Mouse (Mus musculus) mature B cell (primary cell): ENCODE data around the gene Camkv.

ENCODE experiments used
- in situ Hi-C: fragments of 300-500 bp; cut with MboI; formaldehyde crosslinking; loops from 2 replicates; pipeline ENCODE4 v1.14.3; 2019

Gene Camkv

DNA sequence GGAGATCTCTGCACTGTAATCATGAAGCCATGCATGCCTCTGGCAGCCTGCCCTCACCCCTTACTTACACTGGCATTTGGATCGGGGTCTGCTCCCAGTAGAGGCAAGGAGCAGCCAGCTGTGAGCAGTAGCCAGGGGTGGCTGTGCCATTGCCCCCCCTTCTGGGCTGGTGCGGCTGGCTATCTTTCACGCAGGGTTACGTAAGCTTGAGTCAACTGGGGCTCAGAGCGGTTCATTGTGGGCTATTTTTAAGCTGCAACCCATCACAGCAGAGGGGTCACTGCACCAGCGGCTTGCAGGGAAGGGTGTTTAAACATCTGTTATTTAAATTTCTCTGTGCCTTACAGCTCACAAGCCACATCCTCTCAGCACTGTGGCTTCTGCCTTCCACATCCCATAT, 11.5 kb upstream of the Camkv start:
- in situ Hi-C loops: no loop called here

DNA sequence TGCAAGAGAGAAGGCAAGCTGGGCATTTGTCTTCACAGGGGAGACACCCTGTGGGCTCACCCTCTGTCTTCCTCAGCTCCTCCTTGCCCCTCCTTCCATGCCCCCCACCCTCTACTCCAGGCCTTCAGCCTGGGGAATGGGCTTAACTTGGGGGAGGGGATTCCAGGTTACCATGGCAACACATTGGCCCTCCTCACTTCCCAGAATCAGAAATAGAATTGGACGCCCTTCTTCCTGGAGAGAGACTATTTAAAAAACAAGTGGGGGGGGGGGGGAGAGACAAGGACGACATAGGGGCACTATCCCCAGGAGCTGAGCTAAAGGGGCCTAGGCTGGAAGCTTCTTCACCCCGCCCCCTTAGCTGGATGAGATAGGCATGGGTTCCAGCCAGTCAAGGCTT, 10.2 kb upstream of the Camkv start:
- in situ Hi-C loops: no loop called here

DNA sequence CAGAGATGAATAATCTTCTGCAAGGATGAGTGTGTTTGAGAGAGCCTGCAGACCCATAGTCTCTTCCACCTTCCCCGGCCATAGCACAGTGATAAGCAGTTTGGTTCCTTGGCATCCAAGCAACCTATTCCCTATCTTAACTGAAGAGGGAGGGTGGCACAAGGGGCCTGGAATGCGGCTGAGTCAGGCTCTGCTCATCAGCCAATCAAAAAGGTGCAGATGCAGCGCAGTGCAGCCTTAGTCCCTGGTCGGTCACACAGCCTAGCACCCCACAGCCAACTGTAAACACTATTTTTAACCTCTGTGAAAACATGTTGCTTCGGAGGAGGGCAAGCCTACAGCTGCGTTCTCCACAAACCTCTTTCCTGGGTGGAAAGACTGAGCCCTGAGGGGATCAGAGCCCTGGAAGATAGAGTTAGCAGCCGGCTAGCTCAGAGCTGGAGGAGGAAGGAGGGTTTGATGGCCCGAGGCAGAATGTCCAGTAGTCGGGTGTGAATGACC, 8.5 kb upstream of the Camkv start:
- in situ Hi-C loops: no loop called here

DNA sequence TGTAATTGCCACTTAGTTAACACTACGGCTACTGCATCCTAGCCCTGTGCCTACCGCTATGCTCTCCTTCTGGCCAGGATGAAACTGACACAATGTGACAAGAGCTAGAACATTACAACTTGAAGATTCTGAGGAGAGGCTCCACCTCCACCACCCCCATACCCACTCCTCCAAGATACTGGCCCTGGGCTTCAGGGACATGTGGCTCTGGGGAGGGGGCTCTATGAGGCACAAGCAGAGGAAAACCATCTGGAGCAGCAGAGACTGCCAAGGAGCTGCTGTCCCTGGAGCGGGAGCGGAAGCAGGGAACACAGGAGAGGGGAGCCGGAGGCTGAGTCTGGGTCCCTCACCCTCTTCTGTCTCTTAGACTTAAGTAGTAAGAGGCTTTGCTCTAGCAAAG, 7.7 kb upstream of the Camkv start:
- in situ Hi-C loops: no loop called here

DNA sequence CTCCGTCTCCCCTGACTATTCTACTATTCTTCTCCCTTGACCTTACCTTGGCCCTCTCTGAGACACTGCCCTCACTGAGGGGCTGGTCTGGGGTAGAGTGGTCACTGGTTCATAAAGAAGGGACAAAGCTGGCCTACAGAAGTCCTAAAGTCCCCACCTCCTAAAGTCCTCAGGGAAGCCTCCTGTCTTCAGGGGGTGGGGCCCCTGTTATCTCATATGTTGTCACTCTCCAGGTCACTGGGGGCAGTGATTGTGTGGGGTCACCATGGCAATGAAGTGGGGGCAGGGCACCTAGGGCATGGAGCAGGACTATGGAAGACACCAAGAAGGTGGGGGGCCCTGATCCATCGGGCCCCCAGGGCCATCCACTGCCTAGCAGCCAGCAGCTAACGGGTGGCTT, 7.3 kb upstream of the Camkv start, which contains the start of gene Actl11:
Actl11 (plus strand) TSS at position 301 of the 400 bp plus-strand sequence.
- in situ Hi-C loops: no loop called here

DNA sequence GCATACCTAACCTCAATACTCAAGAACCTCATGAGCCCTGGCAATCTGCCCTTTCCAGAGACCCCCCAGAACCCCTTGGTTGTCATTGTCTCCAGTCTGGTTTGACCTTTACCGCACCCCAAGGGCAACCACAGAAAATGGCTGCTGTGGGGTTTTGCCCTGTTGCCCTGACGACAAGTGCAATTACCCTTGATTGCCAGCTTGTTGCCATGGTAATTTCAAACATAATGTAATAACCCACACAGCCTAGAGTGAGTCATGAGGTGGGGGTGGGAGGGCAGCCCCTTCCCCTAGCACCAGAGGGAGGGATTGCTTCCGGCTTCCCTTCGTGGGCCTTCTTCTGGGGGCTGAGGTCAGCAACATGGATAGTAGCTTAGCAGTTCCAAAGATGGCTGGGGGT, 3.3 kb upstream of the Camkv start:
- in situ Hi-C loops: no loop called here

DNA sequence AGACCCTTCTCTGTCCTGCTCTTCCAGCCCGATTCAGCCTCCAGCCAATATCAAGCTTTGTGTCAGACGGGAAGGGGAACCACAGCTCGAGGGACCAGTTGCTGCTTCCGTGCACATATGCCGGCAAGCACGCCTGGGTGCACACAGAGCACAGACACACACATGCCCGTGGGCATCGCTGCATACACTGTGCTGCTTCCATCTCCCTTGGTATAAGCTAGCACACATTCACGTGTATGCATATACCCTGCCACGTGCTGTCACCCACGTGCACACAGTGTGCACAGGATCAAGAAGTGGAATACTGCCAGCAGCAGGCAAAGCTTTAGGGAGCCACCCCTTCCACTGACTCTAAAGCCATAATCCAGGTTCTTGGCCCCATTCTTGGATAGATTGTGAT, 1.3 kb upstream of the Camkv start:
- in situ Hi-C loops: no loop called here

DNA sequence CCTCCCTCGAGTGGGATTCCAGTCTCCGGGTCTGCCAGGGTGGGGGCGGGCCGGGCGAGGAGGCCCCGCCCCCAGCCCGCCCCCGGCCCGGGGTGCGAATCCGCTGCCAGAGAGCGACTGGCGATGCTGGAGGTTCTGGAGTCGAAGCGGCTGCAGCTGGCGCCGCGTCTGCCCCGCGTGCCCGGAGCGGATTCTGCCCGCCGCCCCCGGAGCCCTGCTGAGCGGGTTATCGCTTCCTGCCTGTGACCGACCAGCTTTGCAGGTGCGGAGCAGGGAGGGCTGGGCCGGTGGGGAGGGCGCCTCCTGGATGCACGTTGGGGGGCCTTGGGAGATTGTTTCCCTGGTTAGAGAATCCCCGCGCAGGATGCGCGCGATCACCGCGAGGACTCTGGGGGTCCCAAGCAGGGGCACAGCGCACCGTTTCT, 328 bp downstream of the Camkv start:
- in situ Hi-C loops: no loop called here

DNA sequence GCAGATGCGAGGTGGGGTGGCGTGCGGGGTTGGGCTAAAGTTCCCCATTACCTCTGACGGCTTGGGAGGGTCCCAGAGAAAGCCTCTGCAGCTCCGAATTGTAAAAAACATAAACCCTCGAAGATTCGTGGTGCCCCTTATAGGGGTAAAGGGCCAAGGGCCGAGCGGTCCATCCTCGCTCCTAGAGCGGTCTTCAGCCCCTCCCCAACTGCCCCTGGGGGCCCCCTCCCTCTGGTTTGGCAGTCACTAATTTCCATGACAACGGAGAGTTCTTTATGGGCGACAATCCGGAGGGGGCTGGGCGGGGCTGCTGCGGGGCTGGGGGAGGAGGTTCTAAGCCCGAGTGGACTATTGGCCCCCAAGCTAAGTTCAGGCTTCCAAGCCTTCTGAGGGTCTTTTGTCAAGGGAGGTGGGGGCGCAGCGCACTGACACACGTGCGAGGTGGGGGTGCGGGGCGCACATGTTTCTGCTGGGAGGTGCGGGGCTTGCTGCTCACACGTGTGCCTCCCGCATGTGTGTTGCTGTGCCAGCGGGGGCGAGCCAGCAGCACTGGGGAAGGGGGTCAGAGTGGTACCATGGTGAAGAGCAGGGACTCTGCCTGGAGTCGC, 845 bp downstream of the Camkv start:
- in situ Hi-C loops: no loop called here

DNA sequence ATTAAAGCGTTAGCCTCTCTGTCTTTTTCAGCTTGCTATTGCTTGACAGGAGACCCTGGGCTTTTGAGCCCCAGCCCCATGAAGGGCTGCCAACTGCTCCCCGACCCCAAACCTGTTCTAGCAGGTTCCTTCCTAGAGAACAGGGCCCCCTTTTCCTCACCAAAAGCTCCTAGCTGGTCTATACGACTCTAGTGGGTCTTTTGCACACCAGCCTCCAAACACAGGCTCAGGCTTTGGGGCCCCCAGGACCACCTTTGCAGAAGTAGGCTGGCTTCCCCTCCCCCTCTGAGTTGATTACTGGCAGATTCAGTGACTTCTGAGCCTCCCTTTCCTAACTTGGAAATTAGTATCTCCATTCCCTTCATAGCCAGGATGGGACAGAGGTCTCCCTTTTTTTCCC, 1.4 kb downstream of the Camkv start:
- in situ Hi-C loops: no loop called here

DNA sequence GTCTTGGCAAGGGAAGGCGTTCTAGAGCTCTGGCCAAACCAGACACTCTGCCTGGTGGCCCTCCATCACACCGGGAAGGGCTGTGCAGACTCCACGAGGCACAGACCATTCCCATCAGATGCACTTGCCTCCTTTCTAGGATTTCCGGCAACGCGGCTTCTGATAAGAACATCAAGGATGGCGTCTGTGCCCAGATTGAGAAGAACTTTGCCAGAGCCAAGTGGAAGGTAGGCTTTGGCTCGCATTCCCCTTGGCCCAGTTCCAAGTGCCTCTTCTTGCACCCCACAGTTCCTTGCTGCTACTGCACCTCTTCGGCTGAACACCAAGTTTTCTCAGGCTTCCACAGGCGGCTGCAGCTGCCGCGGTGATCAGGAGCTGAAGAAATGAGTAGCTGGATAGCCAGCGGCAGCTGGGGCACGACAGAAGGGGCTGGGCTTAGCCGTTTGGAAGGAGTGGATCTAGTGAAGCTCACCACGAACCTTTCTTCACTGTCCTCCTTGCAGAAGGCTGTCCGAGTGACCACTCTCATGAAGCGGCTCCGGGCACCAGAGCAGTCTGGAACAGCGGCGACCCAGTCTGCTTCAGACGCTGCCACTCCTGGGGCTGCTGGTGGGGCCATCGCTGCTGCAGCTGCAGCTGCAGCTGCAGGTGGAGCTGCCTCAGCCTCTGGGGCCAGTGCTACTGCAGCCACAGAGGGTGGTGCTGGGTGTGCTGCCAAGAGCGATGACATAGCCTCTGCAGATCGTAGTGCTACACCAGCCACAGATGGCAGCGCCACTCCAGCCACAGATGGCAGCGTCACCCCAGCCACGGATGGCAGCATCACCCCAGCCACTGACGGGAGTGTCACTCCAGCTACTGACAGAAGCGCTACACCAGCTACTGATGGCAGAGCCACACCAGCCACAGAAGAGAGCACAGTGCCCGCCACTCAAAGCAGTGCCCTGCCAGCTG, 12.0 kb downstream of the Camkv start:
- in situ Hi-C loops: no loop called here

DNA sequence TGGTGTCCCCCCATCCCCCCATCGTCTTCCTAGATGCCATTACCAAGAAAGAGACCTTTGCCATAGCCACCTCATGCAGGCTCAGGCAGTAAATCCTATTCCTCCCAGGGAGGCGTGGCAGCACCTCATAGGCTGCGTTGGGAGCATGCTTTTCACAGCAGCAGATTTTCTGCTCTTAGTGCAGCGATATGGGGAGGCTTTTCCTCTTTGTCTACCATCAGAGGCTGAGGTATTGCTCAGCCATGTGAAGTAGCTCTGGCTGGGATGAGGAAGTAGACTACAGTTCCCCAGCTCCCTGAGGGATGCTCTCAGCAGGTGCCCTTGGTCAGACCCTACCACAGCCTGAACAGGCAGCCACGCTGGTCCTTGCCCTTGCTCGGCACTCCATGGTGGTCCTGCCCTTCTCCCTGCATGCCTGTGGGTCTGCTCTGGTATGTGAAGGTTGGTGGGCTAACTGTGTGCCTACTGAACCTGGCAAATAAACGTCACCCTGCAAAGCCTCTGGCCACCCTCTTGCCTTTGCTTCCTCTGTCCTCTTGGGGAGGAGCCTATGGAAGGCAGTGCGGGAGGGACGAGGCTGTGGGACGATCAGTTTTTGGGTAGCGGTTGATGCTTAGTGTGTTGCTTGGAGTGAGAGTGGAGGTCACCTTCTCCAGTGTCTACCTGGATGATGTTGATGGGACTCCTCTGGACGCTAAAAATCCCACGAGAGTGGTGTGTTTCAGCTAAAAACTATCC, 13.9 kb downstream of the Camkv start:
- in situ Hi-C loops: no loop called here

DNA sequence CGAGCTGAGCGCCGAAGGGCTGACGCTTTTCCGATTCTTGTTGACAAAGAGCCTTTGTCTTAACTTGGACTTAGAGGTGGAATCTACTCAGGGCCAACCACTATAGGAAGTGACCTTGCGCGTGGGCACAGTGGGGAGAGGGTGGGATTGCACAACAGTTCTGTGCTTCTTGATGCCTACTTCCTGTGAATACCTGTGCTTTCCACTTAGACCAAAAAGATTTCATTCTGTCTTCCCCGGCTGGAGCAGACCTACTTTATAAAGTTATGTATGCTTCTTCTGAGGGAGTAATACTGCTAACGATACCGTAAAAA, 14.4 kb downstream of the Camkv start, which contains the start of gene Traip:
Traip (plus strand) TSS at position 215 of the 314 bp plus-strand sequence.
- in situ Hi-C loops: no loop called here

DNA sequence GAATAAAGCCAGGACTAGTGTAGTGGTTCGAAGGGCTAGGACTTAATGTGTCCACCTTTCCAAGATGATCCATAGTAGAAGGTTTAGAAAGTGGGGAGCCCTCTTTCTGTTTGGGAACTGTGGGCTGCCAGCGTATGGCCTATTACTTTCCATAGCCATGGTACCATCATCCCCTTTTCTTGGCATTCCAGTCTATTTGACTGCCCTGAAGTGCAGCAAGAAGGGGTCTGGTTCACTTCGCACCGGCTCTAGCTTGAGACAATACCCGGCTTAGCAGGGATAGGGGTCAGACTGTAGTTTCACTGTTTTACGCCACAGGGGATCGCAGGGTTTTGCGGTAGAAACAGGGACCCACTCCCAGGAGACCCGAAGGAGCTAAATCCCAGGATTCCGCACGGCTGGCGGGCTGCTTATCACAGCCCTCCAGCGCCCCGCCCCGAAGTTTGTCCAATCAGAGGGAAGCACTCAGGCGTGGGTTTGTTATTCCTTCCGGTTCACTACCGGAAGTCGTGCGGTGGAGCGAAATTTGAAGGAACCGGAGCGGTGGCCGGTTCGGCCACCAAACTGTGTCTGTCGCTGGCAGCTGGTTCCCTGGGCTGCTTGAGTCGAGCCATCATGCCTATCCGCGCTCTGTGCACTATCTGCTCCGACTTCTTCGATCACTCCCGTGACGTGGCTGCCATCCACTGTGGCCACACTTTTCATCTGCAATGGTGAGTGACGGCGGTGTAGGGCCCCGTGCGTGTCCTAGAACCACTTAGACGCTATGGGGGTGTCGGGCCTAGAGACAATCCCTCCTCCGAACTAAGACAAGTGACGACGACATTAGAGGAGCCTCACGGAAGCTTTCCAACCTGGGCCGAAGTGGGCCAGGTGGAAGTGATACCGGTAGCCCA, 15.2 kb downstream of the Camkv start:
- in situ Hi-C loops: no loop called here

DNA sequence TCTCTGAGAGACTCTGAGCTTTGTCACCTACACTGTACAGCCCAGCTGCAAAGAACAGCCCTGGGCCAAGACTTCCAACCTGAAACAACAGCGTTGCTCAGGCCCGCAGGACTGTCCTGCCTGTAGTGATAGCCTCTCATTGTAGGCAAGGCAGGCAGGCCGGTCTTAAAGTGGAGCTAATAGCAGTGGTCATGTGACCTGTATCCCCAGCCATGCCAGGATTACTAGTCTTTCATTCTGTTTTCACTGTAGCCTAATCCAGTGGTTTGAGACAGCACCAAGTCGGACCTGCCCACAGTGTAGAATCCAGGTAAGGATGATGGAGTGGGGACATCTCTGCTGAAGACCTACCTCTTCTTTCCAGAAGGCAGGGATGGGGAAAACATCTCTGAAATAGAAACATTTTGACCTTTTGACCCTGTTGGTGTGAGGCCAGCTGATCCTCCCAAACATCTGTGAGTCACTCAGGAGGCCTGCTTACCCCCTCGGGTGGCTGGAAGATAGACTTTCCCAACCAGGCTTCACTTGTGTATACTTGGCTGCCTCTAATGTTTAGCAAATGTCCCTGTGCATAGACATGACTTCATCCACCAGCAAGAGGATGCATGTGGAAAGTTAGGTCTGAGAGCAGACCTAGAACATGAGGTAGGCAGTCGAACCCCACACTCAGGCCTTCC, 20.3 kb downstream of the Camkv start:
- in situ Hi-C loops: no loop called here

DNA sequence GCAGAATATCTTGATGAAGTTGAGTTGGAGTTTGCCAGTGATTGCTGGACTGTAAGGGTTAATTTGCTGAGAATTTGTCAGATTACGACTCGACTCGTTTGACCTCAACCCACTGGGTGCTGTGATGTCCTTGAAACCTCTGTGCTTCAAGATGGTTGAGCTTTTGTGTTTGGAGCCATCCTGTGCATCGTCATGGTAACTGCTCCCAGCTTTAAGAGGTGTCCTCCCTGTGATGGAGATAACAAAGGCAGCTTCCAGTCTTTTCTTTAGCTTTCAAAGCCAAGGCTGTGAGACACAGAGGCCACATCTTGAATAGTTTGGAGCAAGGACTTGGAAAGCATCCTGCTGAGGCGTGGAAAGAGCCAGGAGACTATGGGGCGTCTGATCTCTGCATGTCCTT, 21.7 kb downstream of the Camkv start:
- in situ Hi-C loops: no loop called here

DNA sequence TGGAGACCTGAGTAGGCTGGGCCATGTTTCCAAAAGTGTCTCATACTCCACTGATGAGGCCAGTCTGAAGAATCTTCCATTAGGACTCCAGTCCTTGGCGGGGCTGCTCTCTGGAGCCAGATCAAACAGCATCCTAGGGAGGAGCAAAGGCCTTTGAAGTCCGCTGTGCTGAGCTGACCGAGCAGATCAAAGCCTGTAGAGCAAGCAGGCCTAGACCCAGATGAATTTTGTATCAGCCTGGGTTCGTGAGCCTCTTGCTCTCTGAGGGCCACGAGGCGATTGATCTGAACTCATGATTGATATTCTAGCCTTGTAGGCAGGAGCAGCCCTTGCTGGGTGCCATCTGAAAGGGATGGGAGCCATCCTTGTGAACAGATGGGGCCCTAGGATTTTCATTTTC, 24.4 kb downstream of the Camkv start:
- in situ Hi-C loops: no loop called here

DNA sequence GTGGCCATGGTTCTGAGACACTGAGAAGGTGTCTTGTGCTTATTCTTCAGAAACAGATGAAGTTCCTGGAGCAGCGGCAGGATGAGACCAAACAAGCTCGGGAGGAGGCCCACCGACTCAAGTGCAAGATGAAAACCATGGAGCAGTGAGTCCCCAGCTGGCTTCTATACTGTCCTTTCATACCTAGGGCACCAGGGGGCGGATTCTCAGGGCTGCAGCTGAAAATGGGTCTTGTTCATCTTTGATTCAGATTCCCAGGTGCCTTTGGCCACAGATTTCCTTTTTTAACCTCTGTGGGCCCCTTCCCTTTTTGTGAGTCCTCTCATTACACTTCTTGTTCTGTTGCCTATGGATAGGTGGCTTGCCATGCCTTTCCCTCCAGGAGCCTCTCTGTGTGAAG, 25.5 kb downstream of the Camkv start:
- in situ Hi-C loops: no loop called here

DNA sequence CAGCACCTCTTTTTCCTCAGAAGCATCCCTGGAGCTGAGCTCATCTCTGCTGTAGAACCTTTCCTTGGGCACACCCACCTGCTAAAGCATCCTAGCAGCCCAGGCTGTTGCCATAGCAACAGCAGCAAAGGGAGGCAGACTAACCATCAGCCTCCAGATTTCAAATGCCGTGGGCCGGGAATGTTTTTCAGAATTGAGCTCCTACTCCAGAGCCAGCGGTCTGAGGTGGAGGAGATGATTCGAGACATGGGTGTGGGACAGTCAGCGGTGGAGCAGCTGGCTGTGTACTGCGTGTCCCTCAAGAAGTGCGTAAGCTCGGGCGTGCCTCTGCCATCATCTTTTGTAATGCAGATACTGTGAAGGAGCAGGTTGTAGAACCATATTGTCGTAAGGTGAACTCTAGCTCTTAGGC, 25.9 kb downstream of the Camkv start:
- in situ Hi-C loops: no loop called here

DNA sequence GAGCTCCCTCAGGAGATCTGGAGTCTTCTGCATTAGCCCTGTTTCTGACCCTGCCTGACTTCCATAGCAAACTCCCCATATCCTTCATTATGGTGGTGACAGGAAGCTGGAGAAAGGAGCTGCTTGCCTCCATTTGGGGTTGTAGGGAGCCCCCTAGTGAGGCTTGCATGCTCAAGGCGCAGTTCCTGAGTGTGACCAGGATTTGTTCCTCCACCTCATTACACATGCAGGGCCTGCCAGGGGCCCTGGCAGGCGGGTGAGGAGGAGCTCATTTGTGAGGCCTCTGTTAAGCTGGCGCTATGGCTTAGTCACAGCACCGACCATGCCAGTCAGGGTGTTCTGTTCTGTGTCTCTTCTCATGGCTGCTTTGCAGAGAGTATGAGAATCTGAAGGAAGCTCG, 26.4 kb downstream of the Camkv start:
- in situ Hi-C loops: no loop called here

DNA sequence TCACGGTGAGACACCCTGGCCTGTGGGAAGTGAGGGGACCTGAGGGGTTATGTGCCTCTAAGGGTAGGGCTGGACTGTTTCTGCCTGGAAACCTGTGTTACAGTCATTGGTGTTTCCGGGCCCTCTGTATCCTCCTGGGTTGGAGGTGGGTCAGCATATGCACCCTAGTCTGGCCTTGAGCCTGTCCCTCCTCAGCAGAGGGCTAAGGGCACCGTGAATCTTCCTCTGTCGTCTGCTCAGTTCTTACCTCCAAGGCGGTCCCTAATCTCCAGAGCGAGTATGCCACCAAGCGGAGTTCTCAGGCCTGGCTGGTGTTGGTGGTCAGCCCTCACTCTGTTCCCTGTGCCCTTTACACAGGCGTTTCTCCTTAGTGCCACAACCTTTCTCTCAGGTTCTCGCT, 27.4 kb downstream of the Camkv start:
- in situ Hi-C loops: no loop called here
